Mouse (Mus musculus) kidney, postnatal 36 days (tissue): ENCODE measurements around the gene Eif1.
"Not testable (repeated sequence)": the region's sequence is repeated elsewhere in the genome, so short reads cannot be mapped to it uniquely, and the experiment has no call there.

ENCODE experiments used
- DNase-seq, 2 experiments: peaks; one replicate each; pipeline ENCODE4 v3.0.0; 2021 to 2022; ENCODE audit warnings: mixed read lengths in 2 of 2

The Eif1 gene

DNA sequence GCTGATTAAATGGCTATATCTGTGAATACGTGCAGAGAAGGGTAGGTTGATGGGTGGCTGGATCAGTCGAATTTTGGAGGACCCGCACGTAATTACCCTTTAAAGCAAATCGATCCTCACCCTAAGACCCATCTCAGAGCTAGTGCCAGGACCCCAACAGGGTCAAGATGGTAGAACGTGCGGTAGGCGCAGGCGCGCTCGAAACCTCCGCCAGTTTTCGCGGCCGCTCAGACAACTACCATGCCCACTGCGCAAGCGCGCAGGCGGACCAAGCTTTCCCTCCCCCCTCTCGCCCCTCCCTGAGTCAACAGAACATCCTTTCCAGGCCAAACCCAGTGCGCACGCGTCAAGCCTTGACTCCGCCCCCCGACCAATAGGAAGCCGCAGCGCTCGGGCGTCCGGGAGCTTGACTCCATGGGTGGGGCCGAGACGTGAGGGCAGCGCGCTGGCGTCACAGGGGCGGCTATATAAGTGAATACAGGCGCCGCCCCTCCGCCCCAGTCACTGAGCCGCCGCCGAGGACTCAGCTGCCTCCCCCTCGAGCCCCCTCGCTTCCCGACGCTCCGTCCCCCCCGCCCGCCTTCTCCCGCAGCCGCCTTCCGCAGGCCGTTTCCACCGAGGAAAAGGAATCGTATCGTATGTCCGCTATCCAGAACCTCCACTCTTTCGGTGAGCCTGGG, at the start of gene Eif1:
Gene Eif1, plus strand, starts transcription at position 394 of the 680 bp plus-strand sequence.
- peak; percentile 100 for DNase-seq

DNA sequence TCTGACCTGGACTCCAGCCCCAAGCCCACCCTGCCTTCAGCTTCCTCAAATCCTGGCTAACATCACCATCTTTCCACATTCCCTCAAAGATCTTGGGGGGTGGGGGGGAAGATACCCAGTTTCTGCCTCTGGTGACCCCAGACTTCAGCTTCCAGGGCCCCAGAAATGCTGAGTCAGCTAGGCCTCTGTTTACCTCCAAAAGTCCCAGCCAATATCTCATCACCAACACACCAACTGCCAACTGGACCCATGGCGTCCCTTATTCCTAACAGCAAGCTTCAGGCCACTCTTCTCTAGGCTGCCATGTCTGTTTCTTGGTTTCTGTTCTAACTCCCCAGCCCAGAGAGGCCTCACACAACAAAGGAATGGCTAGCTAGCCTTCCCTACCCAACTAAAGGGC, 47.8 kb upstream of the Eif1 start:
- no peak for DNase-seq

DNA sequence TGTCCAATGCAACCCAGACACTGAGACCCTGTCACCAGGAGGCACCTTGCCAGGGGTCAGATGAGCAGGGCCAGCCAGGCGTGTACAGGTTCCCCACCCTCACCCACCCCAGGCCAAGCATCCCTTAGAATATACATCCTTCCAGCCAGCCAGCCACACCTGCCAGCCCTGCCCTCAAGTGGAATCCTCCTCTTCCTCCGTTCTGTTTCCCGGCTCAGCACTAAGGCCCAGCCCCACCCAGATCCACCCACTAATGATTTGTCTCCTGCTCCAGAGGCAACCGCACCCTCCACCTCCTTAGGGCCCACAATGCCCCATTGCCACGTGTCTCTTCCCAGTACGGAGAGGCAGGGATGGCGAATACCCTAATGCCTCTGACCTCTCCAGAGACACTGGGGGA, 45.0 kb upstream of the Eif1 start:
- DNase-seq: no peak

DNA sequence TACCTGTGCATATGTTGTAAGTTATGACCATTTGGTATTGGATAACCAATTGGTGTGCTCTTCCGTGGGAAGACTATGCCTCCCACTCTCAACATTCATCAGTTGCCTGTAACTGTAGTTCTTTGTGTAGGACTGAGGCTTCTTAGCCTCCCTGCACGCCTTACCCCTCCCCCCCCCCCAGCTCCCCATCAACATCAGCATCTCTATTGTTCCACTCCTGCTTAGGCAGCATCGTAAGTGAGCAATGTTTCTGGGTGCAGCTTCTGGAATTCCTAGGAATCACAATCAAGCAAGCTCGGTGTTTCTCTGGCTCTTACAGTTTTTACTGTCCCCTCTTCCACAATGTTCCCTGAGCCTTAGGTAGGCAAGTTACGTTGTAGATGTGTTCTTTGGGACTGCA, 44.2 kb upstream of the Eif1 start:
- no peak for DNase-seq

DNA sequence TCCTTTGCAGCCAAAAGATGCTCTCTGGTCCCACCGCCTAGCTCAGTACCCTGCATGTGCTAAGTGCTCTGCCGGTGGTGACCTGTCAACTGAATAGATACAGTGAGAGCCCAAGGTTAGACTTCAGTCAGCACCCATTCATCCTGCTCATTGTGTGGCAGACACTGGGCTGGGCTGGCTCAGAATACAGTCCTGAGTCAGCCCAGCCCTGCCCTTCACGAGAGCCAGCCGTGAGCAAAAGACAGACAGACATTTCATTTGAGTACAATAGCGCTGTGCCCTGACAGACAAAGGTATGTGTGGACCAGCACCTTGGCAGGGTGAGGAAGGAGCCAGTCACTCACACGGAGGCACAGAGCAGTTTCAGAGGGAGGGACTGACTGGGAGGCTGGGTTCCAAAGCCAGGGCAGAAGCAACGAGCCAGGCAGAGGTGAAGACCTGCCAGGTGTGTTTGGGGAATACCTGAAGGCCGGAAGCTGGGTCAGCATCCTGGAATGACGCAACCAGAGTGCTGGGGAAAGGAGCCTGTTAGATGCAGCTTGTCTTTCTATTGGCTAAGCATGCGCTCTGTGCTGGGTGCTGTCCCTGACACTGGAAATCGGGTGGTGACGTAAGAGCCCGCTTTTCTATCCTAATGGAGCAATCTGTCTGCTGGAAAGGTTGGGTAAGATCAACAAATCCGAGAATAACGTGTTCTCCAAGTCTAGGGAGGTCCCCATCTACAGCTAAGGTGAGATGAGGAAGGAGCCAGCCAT, 41.8 kb upstream of the Eif1 start:
- DNase-seq: no peak

DNA sequence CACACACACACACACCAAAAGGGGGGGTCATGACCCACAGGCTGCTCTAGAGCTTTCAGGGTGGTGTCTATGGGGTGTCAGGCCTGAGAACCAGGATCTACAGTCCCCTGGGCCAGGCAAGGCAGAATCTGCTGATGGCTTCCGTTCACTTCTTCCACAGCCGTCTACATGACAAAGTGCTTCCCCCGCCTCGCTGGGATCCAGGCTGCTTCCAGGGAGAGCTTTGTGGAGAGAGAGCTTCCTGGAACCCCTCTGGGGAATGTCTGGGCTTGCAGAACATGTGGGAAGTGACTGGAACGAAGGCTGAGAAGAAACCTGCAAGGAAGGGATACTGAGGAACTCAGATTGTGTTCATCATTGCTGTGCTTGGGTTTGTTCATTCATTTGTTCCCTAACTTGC, 40.9 kb upstream of the Eif1 start:
- no peak for DNase-seq

DNA sequence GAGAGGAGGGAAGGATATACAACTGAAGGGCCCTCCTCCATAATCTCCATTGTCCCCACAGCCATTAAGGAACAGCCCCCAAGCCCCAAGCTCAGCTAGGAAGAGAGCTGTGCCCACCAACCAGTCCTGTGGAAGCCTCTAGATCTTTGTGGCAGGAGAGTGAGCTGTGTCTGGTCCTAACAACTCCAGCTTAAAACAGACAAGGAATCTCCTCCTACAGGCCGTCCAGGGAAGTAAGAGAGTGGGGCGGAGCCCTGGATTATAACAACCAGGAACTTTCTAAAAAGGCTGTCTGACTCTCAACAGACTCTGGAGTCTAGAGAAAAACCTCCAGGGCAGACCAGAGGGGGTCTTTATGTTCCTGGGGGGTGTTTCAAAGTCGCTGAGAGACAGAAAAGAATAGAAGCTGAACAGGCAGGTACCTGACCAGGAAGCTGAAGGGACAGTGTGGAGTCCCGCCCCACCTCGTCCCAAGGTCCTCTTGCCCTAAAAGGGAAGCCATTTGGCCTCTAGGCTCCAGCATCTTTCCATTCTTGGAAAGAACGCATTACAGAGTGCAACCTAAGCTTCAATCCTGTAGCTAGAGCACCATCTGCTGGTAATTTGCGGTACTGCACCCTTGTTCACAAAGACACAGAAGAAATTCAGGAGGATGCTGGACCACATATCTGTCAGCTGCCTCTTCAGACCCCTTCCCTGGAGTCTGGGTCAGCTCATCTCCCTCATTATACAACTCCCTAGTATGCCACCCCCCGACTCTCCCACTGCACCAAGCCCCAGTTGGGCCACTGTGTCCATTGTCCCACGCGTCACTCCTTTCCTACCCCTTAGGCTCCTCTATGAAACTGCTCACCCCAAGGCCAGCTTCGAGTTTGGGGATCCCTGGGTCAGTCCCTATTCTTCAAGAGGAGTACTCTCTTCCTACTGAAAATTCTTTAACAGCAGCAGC, 37.8 kb upstream of the Eif1 start:
- peak; percentile 79 to 93 for DNase-seq

DNA sequence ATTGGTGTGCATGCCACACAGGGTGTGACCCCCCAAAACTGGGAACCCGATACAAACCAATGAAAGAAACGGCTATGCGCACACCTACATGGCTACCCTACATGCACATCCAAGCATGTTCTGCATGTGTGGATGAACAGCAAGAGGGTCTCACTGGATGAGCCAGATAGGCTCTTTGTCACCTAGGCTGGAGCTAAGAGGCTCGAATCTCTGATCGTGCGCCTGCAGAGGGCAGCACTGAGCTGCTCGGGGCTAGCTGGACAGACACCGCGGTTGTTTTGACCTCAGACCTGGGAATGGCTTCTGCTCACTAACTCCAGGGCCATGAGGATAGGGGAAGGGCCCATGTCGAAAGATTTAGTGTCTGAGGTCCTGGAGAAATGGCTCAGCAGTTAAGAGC, 37.1 kb upstream of the Eif1 start:
- DNase-seq: peak; percentile 75 to 94

DNA sequence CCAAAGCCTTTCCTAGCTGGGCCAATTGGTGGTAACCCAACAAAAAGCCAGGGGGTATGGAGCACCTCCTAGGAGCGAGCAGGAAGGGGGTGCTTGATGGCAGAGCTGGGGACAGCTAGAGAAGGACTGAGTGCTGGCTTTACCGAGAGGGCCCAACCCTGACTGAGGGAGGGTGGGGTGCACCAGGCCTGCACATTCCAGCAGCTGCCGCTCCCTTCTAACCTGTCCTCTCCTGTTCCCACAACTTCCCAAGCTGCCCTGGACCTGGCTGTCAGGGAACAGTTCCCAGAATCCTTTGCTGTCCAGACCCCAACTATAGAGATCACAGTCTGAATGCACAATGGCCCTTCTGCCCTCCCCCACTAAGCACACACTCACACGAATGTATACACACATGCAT, 34.7 kb upstream of the Eif1 start:
- no peak for DNase-seq

DNA sequence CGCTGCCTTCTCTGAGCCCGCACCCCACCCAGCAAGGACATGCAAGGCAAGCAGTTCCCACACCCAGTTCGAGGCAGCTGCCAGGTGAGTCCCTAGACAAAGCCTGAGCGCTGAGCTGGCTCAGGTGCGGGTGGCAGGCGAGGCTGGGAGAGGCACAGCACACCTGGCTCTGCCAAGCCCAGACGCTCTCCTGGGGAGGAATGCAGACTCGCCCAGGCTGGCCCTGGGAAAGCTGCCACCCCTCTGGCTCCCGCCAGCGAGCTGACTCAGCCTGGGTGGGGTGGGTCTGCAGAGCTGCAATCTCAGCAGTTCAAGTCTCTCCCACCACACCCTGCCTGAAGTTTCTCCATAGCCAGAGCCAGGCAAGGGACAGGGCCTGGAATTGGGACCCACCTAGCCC, 32.7 kb upstream of the Eif1 start:
- peak in 1 of 2 experiments; percentile 13 for DNase-seq

DNA sequence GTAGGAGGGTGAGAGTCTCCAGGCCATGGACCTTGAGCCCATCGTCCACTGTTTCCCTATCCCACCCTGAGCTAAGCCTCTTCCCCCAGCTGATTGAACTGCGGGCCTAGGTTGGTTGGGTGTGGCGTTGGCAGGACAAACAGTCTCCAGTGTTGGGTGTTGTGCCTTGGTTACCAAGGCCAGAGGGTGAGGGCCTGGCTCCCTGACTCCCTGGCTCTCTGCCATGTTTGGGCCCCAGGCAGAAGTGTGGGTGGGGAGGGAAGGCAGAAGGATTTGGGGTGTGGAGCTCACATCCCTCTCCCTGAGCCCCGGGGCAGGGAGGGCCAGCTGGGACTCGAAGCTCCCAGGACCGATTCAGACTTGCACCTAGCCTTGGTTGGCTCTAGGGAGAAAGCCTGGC, 30.7 kb upstream of the Eif1 start:
- DNase-seq: no peak

DNA sequence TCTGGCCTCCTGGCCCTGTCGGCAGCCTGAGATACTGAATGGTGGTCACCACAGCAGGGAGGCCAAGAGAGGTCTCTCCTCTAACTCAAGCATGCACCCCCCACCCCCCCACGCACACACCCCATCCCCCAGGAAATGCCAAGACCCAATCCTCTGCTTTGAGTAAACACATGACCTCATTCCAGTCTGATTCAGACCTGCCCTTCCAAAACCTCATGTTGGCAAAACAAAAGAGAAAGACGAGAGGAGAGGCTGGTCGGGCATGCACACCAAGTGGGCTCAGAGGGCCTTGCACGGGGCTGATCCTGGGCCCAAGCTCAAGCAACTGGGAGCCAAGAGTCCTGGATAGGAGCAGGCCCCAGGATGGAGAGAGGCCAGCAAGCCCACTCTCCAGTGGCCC, 29.4 kb upstream of the Eif1 start:
- DNase-seq: no peak

DNA sequence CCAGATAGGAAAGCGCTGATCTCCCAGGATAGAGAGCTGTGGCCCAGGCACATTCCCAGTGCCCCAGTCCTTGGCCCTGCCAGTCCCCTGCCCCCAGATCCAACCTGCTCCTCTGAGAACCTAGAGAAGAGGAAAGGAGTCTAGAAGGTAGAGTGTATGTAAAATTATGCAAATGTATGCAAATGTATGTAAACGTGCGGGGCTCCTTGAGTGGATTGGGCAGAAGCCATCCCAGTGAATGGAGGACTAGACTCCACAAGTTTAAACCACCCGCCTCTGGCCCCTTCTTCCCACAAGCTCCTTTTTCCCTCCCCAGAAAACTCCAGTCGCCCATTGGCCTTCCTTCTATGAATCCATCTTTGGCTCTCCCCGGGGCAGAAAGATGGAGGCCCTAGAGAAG, 26.8 kb upstream of the Eif1 start:
- DNase-seq: no peak

DNA sequence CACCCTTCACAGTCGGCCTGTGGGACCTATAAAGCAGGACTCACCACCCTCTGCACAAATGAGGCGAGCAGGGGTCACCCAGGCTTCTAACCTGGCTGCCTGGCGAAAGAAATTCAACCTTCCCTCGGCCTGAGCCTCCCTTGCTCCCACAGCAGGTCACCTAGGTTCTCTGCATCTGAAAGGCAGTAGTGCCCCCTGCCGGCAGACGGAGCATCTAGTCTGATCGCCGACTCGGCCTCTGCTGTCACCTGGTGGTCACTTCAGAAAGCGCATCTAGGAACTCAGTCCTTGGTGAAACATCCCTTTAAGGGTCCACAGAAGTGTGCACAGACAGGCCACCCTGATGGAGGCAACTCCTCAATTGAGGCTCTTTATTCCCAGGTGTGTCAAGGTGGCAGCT, 24.4 kb upstream of the Eif1 start:
- peak; percentile 72 to 93 for DNase-seq

DNA sequence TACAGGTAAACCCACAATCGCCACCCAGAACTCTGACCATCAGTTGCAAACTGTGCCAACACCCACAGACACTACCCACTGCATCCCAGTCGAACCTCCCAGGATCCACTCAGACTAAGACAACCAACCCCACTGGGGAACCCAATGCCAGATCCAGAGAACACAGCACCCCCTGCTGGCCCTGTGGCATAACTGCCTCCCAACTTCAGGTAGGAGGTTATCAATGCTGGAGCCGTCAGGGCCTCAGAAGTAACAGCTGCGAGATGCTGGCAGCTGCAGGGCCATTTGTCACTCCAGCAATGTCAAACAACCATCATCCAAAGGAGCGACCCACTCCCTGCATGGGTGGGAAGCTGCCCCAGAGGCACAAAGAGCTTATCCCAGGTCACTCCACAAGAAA, 21.9 kb upstream of the Eif1 start:
- peak in 1 of 2 experiments; percentile 48 for DNase-seq

DNA sequence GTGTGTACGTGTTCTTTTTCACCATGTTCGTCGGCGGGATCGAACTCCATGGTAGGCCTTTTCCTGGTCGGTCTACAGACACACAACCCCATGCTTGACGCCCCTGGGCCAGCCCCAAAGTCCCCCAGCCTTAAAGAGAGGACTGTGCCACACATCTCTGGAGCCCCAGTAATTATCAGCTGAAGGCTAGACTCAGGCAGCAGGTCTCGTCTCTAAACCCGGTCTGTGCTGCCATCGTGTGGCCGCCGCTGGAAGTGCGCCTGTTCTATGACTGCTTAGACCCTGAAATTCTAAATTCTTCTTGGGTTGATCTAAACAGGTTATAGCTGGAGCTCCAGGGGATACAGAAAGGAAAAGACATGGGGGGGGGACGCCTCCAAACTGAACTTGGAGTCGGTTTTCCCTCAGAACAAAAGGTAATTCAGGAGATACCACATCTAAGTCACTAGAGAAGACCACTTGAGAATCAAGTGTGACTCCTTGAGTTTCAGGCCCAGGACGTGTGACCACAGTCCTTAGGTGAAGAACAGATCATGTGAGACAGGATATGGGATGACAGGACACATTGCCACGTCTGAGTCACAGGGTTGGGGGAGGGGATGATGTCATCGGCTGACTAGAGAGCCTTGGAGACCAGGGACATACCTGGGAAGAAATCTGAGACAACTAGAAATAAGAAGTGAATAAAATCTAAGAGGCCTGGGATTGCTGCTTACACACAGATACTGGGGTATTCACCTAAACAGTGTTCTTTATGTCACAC, 21.2 kb upstream of the Eif1 start:
- peak; percentile 78 to 93 for DNase-seq

DNA sequence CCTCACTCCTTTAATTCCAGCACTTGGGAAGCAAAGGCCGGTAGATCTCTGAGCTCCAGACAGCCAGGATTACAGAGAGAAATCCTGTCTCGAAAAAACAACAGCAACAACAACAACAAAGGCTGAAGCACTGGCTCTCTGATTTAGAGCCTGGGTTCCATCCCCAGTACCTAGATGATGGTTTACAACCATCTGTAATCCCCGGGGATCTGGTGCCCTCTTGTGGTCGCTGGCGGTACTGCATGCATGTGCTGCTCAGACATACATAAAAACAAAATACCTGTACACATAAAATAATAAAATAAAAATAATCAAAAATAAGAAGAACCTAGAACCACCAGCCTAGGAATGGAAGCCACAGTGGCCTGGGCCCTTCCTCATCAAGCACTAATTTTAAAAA, 19.4 kb upstream of the Eif1 start:
- peak; percentile 41 to 83 for DNase-seq

DNA sequence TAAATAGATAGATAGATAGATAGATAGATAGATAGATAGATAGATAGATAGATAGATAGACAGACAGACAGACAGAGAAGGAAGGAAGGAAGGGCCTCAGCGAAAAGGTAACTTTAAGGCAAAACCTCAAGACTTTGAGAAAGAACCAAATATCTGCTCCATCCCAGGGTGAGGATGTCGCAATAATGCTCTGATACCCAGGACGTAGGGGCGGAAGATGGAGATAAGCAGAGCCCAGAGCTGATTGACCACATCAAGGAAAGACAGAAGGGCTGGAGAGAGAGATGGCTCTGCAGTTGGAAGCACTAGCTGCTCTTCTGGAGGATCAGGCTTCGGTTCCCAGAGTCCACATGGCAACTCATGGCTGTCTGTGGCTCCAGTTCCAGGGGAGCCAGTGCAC, 18.4 kb upstream of the Eif1 start:
- no peak for DNase-seq

DNA sequence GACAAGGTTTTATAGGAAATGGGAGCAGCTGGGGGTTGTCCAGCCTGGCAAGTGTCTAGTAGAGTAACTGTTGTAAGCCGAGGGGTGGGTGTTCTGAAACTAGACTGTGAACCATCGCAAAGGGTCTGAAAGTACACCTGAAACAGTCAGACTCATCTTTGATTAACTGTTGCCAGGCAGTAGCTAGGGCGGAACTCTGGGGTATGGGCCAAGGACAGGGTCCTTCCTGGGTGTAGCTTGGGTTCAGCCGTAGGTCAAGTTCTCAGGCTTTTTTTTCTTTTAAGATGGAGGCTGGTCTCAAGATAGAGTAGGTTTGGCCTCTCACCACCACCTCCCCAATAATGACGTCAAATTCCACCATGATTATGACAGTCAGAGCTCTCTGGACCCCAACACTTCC, 11.8 kb upstream of the Eif1 start:
- DNase-seq: no peak

DNA sequence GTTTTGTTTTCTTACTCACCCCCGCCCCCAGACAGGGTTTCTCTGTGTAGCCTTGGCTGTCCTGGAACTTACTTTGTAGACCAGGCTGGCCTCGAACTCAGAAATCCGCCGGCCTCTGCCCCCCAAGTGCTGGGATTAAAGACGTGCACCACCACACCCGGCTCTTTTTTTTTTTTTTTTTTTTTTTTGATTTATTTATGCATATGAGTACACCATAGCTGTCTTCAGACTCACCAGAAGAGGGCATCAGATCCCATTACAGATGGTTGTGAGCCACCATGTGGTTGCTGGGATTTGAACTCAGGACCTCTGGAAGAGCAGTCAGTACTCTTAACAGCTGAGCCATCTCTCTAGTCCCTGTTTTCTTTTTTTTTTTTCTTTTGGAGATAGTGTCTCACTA, 11.0 kb upstream of the Eif1 start:
- not testable (repeated sequence) for DNase-seq

DNA sequence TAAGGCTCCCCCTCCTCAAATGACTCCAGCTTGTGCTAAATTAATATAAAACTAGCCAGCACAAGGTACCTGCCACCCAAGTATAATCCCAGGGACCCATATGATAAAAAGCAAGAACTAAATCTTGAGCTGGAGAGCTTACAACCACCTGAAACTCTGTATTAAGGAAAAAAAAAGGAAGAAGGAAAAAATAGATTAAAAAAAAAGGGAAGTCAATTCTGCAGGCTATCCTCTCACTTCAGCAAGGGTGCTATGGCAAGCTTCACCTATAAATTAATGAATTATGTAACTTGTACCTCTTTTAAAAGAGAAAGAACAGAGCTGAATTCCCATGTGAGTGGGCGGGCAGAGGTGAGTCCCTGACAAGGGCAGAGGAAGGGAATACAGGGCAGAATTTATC, 8.0 kb upstream of the Eif1 start:
- DNase-seq: no peak

DNA sequence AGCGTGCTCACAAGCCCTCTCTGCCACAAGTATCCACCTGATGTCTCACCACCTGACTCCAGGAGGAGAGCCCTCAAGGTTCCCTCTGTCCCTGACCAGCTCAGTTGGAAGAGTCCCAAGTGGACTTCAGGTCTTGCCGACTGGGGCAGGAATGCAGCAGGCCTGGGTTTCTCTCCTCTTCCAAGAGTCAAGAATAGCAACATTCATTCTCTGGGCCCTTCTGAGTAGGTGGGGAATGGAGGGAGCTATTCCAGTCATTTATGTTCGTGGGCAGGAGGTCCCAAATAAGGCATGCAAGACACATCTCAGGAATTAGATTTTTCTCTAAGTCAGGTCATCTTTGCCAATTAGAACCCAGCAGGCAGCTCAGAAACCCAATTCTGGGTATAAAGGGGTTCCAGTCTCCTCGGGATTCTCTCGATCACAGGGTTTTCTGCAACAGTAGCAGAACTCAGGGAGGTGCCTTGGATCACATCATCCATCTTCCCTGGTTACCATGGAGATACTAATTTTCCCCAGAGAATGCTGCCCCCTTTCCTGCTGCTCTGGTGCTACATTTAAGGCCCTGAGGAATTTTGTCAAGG, 7.5 kb upstream of the Eif1 start:
- peak; percentile 80 to 88 for DNase-seq
